Mouse (Mus musculus): ENCODE measurements around the gene Gm4133.
"Not testable (repeated sequence)": the region's sequence is repeated elsewhere in the genome, so short reads cannot be mapped to it uniquely, and the experiment has no call there.

The Gm4133 gene

GRCm38 (mm10) chr7:20333965-20334364 is at the start of gene Gm4133:
Gene Gm4133 (minus strand): TSS chr7:20334065.
- DNase-seq = not testable (repeated sequence)

GRCm38 (mm10) chr7:20375310-20375709 is 41.4 kb upstream of the Gm4133 start, which contains the start of gene Gm5728:
Gene Gm5728 (minus strand): TSS chr7:20375410.
- DNase-seq = not testable (repeated sequence)
